Mouse (Mus musculus) MEL (cell line): ENCODE measurements at regions not wholly inside any gene's neighbourhood (a gene's known extent, or its start where the extent isn't known, plus 50 kb on each side); places are given as distances from the start of the nearest gene placed in this dataset.

ENCODE experiments used
- DNase-seq: peaks from one replicate; pipeline ENCODE4 v3.0.0; 2011; ENCODE audit warnings: low read depth, low spot score
- H3K27ac ChIP-seq: 2 replicates; pipeline ENCODE4 v1.5.1; 2012; ENCODE audit warnings: low read depth, mild to moderate bottlenecking, control low read depth, low read length, moderate library complexity; ENCODE audit not compliant: control insufficient read depth
- H3K27me3 ChIP-seq, 2 experiments: fragments of 150-350 bp in 1 of 2; sonication (generic) in 1 of 2; 2 replicates each; pipeline ENCODE4 v1.6.1; 2012; ENCODE audit warnings: low read length in 2 of 2, mild to moderate bottlenecking in 2 of 2, improper control_type of control experiment in 1 of 2, moderate library complexity in 1 of 2; ENCODE audit not compliant: insufficient read depth in 2 of 2, control insufficient read depth in 1 of 2
- H3K36me3 ChIP-seq, 2 experiments: 2 replicates each; pipeline ENCODE4 v1.6.1; 2012 to 2014; ENCODE audit warnings: low read length in 2 of 2, improper control_type of control experiment in 1 of 2, inconsistent platforms in 1 of 2, mild to moderate bottlenecking in 1 of 2; ENCODE audit not compliant: insufficient read depth in 2 of 2, control insufficient read depth in 1 of 2
- H3K4me1 ChIP-seq, 2 experiments: fragments of 150-350 bp in 1 of 2; sonication (generic) in 1 of 2; 2 replicates each; pipeline ENCODE4 v1.6.1; 2012; ENCODE audit warnings: low read length in 2 of 2, improper control_type of control experiment in 1 of 2, mild to moderate bottlenecking in 1 of 2; ENCODE audit not compliant: insufficient read depth in 2 of 2, control insufficient read depth in 1 of 2
- H3K4me3 ChIP-seq, 2 experiments: fragments of 150-350 bp in 1 of 2; sonication (generic) in 1 of 2; 2 replicates each; pipeline ENCODE4 v1.5.1; 2012; ENCODE audit warnings: low read depth in 2 of 2, low read length in 2 of 2, mild to moderate bottlenecking in 2 of 2, moderate library complexity in 2 of 2, control low read depth in 1 of 2, improper control_type of control experiment in 1 of 2; ENCODE audit not compliant: control insufficient read depth in 1 of 2, insufficient read depth in 1 of 2
- H3K79me2 ChIP-seq: 2 replicates; pipeline ENCODE4 v1.6.1; 2012; ENCODE audit warnings: mild to moderate bottlenecking, low read length, moderate library complexity; ENCODE audit not compliant: control insufficient read depth, poor library complexity, insufficient read depth
- H3K9ac ChIP-seq: 2 replicates; pipeline ENCODE4 v1.6.1; 2012; ENCODE audit warnings: low read depth, mild to moderate bottlenecking, control low read depth, low read length, moderate library complexity; ENCODE audit not compliant: control insufficient read depth, poor library complexity, severe bottlenecking
- H3K9me3 ChIP-seq: fragments of 150-350 bp; sonication (generic); replicated peaks from 2 replicates; pipeline ENCODE4 v1.6.1; 2012; ENCODE audit warnings: mild to moderate bottlenecking, low read length, improper control_type of control experiment, moderate library complexity; ENCODE audit not compliant: insufficient read depth
- BHLHE40 ChIP-seq: IDR thresholded peaks from 2 replicates; pipeline ENCODE4 v1.6.1; 2012; ENCODE audit warnings: low read depth, mild to moderate bottlenecking, inconsistent platforms, low read length, improper control_type of control experiment, borderline replicate concordance
- CHD1 ChIP-seq: IDR thresholded peaks from 2 replicates; pipeline ENCODE4 v1.6.1; 2012; ENCODE audit warnings: low read depth, mild to moderate bottlenecking, inconsistent platforms, low read length, improper control_type of control experiment
- CHD2 ChIP-seq: IDR thresholded peaks from 2 replicates; pipeline ENCODE4 v1.6.1; 2011; ENCODE audit warnings: low read length, improper control_type of control experiment
- E2F4 ChIP-seq: IDR thresholded peaks from 2 replicates; pipeline ENCODE4 v1.6.1; 2011; ENCODE audit warnings: low read depth, low read length, improper control_type of control experiment, borderline replicate concordance
- ETS1 ChIP-seq: IDR thresholded peaks from 2 replicates; pipeline ENCODE4 v1.6.1; 2012; ENCODE audit warnings: low read depth, mild to moderate bottlenecking, inconsistent platforms, low read length, improper control_type of control experiment, moderate library complexity
- GATA1 ChIP-seq: IDR thresholded peaks from 2 replicates; pipeline ENCODE4 v1.6.1; 2011; ENCODE audit warnings: low read depth, low read length, improper control_type of control experiment
- HCFC1 ChIP-seq: IDR thresholded peaks from 2 replicates; pipeline ENCODE4 v1.6.1; 2012; ENCODE audit warnings: low read depth, mild to moderate bottlenecking, inconsistent platforms, low read length, improper control_type of control experiment, moderate library complexity
- KAT2A ChIP-seq: conservative IDR thresholded peaks from 2 replicates; pipeline ENCODE4 v1.6.1; 2012; ENCODE audit warnings: low read depth, low read length, improper control_type of control experiment, inconsistent platforms
- MAFK ChIP-seq: IDR thresholded peaks from 2 replicates; pipeline ENCODE4 v1.6.1; 2011; ENCODE audit warnings: low read depth, mild to moderate bottlenecking, low read length, improper control_type of control experiment, borderline replicate concordance
- MAX ChIP-seq: IDR thresholded peaks from 2 replicates; pipeline ENCODE4 v1.6.1; 2011; ENCODE audit warnings: low read length, improper control_type of control experiment
- MAZ ChIP-seq: IDR thresholded peaks from 2 replicates; pipeline ENCODE4 v1.6.1; 2012; ENCODE audit warnings: low read depth, mild to moderate bottlenecking, inconsistent platforms, low read length, improper control_type of control experiment
- MEF2A ChIP-seq: IDR thresholded peaks from 2 replicates; pipeline ENCODE4 v1.6.1; 2014; ENCODE audit warnings: low read depth, mild to moderate bottlenecking, inconsistent platforms, low read length, improper control_type of control experiment; ENCODE audit not compliant: poor library complexity, insufficient replicate concordance, severe bottlenecking; ENCODE audit errors: extremely low read depth
- NRF1 ChIP-seq: IDR thresholded peaks from 2 replicates; pipeline ENCODE4 v1.6.1; 2014; ENCODE audit warnings: low read depth, mild to moderate bottlenecking, inconsistent platforms, low read length, improper control_type of control experiment, moderate library complexity; ENCODE audit not compliant: poor library complexity, insufficient read depth, severe bottlenecking
- POLR2AphosphoS2 ChIP-seq: IDR thresholded peaks from 2 replicates; pipeline ENCODE4 v1.6.1; 2011; ENCODE audit warnings: low read length, improper control_type of control experiment
- RAD21 ChIP-seq: IDR thresholded peaks from 2 replicates; pipeline ENCODE4 v1.6.1; 2011; ENCODE audit warnings: mild to moderate bottlenecking, low read depth, low read length, improper control_type of control experiment
- RCOR1 ChIP-seq: IDR thresholded peaks from 2 replicates; pipeline ENCODE4 v1.6.1; 2012; ENCODE audit warnings: low read depth, mild to moderate bottlenecking, inconsistent platforms, low read length, improper control_type of control experiment
- SIN3A ChIP-seq: IDR thresholded peaks from 2 replicates; pipeline ENCODE4 v1.6.1; 2012; ENCODE audit warnings: low read length, improper control_type of control experiment, inconsistent platforms
- TAL1 ChIP-seq: IDR thresholded peaks from 2 replicates; pipeline ENCODE4 v1.6.1; 2012; ENCODE audit warnings: mild to moderate bottlenecking, inconsistent platforms, low read length, moderate library complexity, mixed read lengths
- TBP ChIP-seq: IDR thresholded peaks from 2 replicates; pipeline ENCODE4 v1.8.0; 2011; ENCODE audit warnings: low read depth, low read length, improper control_type of control experiment
- TCF12 ChIP-seq: IDR thresholded peaks from 2 replicates; pipeline ENCODE4 v1.6.1; 2014; ENCODE audit warnings: low read depth, mild to moderate bottlenecking, inconsistent platforms, low read length, improper control_type of control experiment, moderate library complexity
- USF2 ChIP-seq, 2 experiments: IDR thresholded peaks; 2 replicates each; pipeline ENCODE4 v1.6.1; 2011 to 2012; ENCODE audit warnings: improper control_type of control experiment in 2 of 2, low read length in 2 of 2, borderline replicate concordance in 1 of 2, inconsistent platforms in 1 of 2, low read depth in 1 of 2, mild to moderate bottlenecking in 1 of 2; ENCODE audit not compliant: insufficient read depth in 1 of 2
- ZC3H11A ChIP-seq: IDR thresholded peaks from 2 replicates; pipeline ENCODE4 v1.6.1; 2012; ENCODE audit warnings: low read depth, mild to moderate bottlenecking, inconsistent platforms, low read length, improper control_type of control experiment
- ZKSCAN1 ChIP-seq: IDR thresholded peaks from 2 replicates; pipeline ENCODE4 v1.6.1; 2012; ENCODE audit warnings: low read depth, mild to moderate bottlenecking, inconsistent platforms, low read length, improper control_type of control experiment, moderate library complexity

GRCm38 (mm10) chr13:60438177-60438576, 163.6 kb upstream of the Dapk1 start:
- DNase-seq: no peak
- Histone ChIP-seq H3K27ac (no peak overlapping the region), H3K9me3 (no peaks in the 10 kb centered on the region)

GRCm38 (mm10) chr13:60440586-60440985, 161.2 kb upstream of the Dapk1 start:
- Histone ChIP-seq H3K9ac (no peak overlapping the region), H3K27me3 (no peaks in the 10 kb centered on the region), H3K27ac (no peak overlapping the region), H3K4me3 (no peak overlapping the region), H3K9me3 (no peaks in the 10 kb centered on the region), H3K36me3 (no peaks in the 10 kb centered on the region), H3K4me1 (no peaks in the 10 kb centered on the region), H3K79me2 (no peaks in the 10 kb centered on the region)
- DNase-seq: no peak
- TF ChIP-seq CHD1 (no peak), BHLHE40 (no peak), ETS1 (no peak), MAX (no peak), E2F4 (no peak), ZC3H11A (no peak), MAFK (no peak), TAL1 (no peak), KAT2A (no peak), ZKSCAN1 (no peak)

More at GRCm38 (mm10) chr13:60438177-60438576, 163.6 kb upstream of the Dapk1 start:
- Histone ChIP-seq H3K4me3 (no peak overlapping the region), H3K79me2 (no peaks in the 10 kb centered on the region)
- TF ChIP-seq RAD21 (no peak), NRF1 (no peak), MEF2A (no peak), SIN3A (no peak), POLR2AphosphoS2 (no peak)
- TF ChIP-seq, all 39 proteins: peak for 0
- H3K27me3 ChIP-seq: no peaks in the 10 kb centered on the region
- no peaks in the 10 kb centered on the region for H3K36me3 ChIP-seq
- no peak overlapping the region for H3K9ac ChIP-seq
- H3K4me1 ChIP-seq: no peaks in the 10 kb centered on the region

GRCm38 (mm10) chr13:60445164-60445563, 156.6 kb upstream of the Dapk1 start:
- TF ChIP-seq TBP: no peak
- TF ChIP-seq HCFC1: no peak
- no peak for TF ChIP-seq E2F4
- TF ChIP-seq CHD1: no peak
- TF ChIP-seq MAZ: no peak
- TF ChIP-seq RCOR1: no peak
- TF ChIP-seq TCF12: no peak
- no peak for TF ChIP-seq TAL1
- no peak for TF ChIP-seq POLR2AphosphoS2
- no peak for TF ChIP-seq KAT2A
- TF ChIP-seq GATA1: no peak
- TF ChIP-seq USF2 (IDR thresholded peaks at IDR 0.05; ENCODE audit: borderline replicate concordance in 1 of 2, insufficient read depth in 1 of 2, low read depth in 1 of 2, low read length in 2 of 2): no peak
- TF ChIP-seq CHD2: no peak
- no peak for TF ChIP-seq SIN3A
- TF ChIP-seq, all 39 proteins: peak for 0
- H3K9ac ChIP-seq: no peak overlapping the region
- H3K4me3 ChIP-seq: no peak overlapping the region
- no peaks in the 10 kb centered on the region for H3K27me3 ChIP-seq
- no peak overlapping the region for H3K27ac ChIP-seq
- H3K79me2 ChIP-seq: no peaks in the 10 kb centered on the region
- no peaks in the 10 kb centered on the region for H3K9me3 ChIP-seq
- no peaks in the 10 kb centered on the region for H3K4me1 ChIP-seq
- no peaks in the 10 kb centered on the region for H3K36me3 ChIP-seq
- DNase-seq: no peak
